Mouse (Mus musculus) limb, embryonic 14.5 days (tissue): ENCODE results near the gene Pde4dip. TPM values are rescaled to one million over a fixed set of nuclear protein-coding genes. Genes with fewer than 3 reads are reported as not detected.

Experiments used
- ATAC-seq: fragments of 200-750 bp; cut with Nextera tagmentation; 2 replicates; pipeline ENCODE4 v1.8.0; 2017; ENCODE audit warnings: low read depth, moderate number of reproducible peaks, moderate TSS enrichment; ENCODE audit not compliant: low FRiP score
- DNase-seq: peaks from one replicate; pipeline ENCODE4 v3.0.0-alpha.2; 2015; ENCODE audit warnings: low spot score
- H3K27ac ChIP-seq: fragments of 300-500 bp; sonication (generic); replicated peaks from 2 replicates; pipeline ENCODE4 v1.5.1; 2014; ENCODE audit warnings: low read depth, mild to moderate bottlenecking, low read length, moderate library complexity, mixed read lengths
- H3K27me3 ChIP-seq: fragments of 300-500 bp; sonication (generic); 2 replicates; pipeline ENCODE4 v1.6.1; 2014; ENCODE audit warnings: low read length, mixed read lengths; ENCODE audit not compliant: control insufficient read depth, insufficient read depth
- H3K36me3 ChIP-seq: fragments of 300-500 bp; sonication (generic); 2 replicates; pipeline ENCODE4 v1.6.1; 2014; ENCODE audit warnings: mild to moderate bottlenecking, low read length, moderate library complexity, mixed read lengths; ENCODE audit not compliant: control insufficient read depth, insufficient read depth
- H3K4me1 ChIP-seq: fragments of 300-500 bp; sonication (generic); 2 replicates; pipeline ENCODE4 v1.6.1; 2014; ENCODE audit warnings: antibody characterized with exemption, low read length, mixed read lengths; ENCODE audit not compliant: control insufficient read depth, insufficient read depth
- H3K4me2 ChIP-seq: fragments of 300-500 bp; sonication (generic); replicated peaks from 2 replicates; pipeline ENCODE4 v1.6.1; 2014; ENCODE audit warnings: low read depth, mild to moderate bottlenecking, low read length, moderate library complexity; ENCODE audit not compliant: severe bottlenecking
- H3K4me3 ChIP-seq: fragments of 300-500 bp; sonication (generic); replicated peaks from 2 replicates; pipeline ENCODE4 v1.5.1; 2014; ENCODE audit warnings: low read length
- H3K9ac ChIP-seq: fragments of 300-500 bp; sonication (generic); 2 replicates; pipeline ENCODE4 v1.6.1; 2014; ENCODE audit warnings: mild to moderate bottlenecking, low read depth, low read length, moderate library complexity; ENCODE audit not compliant: severe bottlenecking
- H3K9me3 ChIP-seq: fragments of 300-500 bp; sonication (generic); 2 replicates; pipeline ENCODE4 v1.6.1; 2016; ENCODE audit warnings: low read length; ENCODE audit not compliant: control insufficient read depth
- POLR2A ChIP-seq: fragments of 200-500 bp; IDR thresholded peaks from 2 replicates; pipeline ENCODE4 v1.8.0; 2012; ENCODE audit warnings: inconsistent platforms, mild to moderate bottlenecking, moderate library complexity, borderline replicate concordance; ENCODE audit not compliant: insufficient read depth, insufficient read length; ENCODE audit errors: extremely low read depth
- whole genome bisulfite sequencing: fragments of 180-500 bp; shearing (Covaris S2); extraction: QIAGEN DNeasy Blood & Tissue Kit; methylation state at CpG from one replicate; pipeline ENCODE4 v1.1.7; 2014; 5-methylcytosine and 5-hydroxymethylcytosine counted together
- polyA plus RNA-seq, 2 experiments: library from polyadenylated mRNA; depleted of rRNA in 1 of 2; stranded (reverse) in 1 of 2; unstranded in 1 of 2; fragments of >200 nt; fragmentation: Nextera tagmentation in 1 of 2; extraction: Ambion mirVana in 1 of 2; gene quantifications; 2 replicates each; pipeline versions ENCODE4 v1.2.1 to v1.2.3; 2012 to 2014

Gene Pde4dip
- polyA plus RNA-seq, 2 experiments = 33.3 to 38.5 TPM

GRCm38 (mm10) chr3:97802297-97802696, 86.2 kb downstream of the Pde4dip start:
- peak; percentile 26; the same call in 1 of the 2 replicates for ATAC-seq
- no peak for TF ChIP-seq POLR2A
- Histone ChIP-seq H3K9me3 (no peaks in the 10 kb centered on the region), H3K4me1 (0 out of 2 replicates have a peak, but pooled peaks cover 5% of the 10 kb centered on the region), H3K27ac (0 out of 2 replicates have a peak overlapping the region, but pooled peaks have one; percentile 1), H3K9ac (no peak overlapping the region), H3K4me2 (no peak overlapping the region), H3K27me3 (no peaks in the 10 kb centered on the region), H3K4me3 (no peak overlapping the region), H3K36me3 (no peaks in the 10 kb centered on the region)
- 68% methylated on average over 5 of the region's 5 CpGs for WGBS
- no peak for DNase-seq

DNA sequence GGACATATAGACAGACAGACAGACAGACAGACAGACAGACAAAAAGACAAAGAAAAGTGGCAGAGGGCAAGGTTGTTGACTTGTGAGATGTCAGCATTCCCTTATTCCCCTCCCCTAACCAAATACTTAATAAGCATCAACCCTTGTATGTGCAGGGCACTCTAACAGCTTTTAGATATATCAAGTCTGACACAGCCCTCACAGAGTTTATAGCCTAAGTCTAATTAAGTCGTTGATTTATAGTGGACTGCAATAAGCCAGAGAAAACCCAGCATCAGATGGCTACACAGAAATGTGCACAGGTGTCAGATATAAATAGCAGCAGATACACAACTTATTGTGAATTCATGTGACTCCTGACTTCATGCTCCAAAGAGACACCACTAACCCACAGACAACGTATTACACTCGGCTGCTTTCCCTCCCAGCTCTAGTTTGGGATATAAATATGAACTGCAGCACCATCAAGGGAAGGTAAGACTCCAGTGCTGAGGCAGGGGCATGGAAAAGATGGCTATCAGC, 87.3 kb downstream of the Pde4dip start:
- no peak for ATAC-seq
- Histone ChIP-seq H3K9me3 (no peaks in the 10 kb centered on the region), H3K9ac (no peak overlapping the region), H3K27ac (no peak overlapping the region), H3K4me2 (no peak overlapping the region), H3K36me3 (no peaks in the 10 kb centered on the region), H3K4me3 (no peak overlapping the region), H3K27me3 (no peaks in the 10 kb centered on the region), H3K4me1 (0 out of 2 replicates have a peak, but pooled peaks cover 5% of the 10 kb centered on the region)
- no peak for TF ChIP-seq POLR2A
- WGBS = 50% methylated on average over 3 of the region's 3 CpGs
- DNase-seq = no peak

- WGBS = 76% methylated on average over 5 of the region's 5 CpGs
- no peaks in the 10 kb centered on the region for H3K27me3 ChIP-seq
- H3K4me2 ChIP-seq = no peak overlapping the region
- DNase-seq (peak; percentile 38), ATAC-seq (peak; percentile 44; the same call in 1 of the 2 replicates)
- no peak overlapping the region for H3K4me3 ChIP-seq
- no peak for TF ChIP-seq POLR2A
- H3K9ac ChIP-seq = no peak overlapping the region
- no peaks in the 10 kb centered on the region for H3K36me3 ChIP-seq
- no peaks in the 10 kb centered on the region for H3K9me3 ChIP-seq
- no peak overlapping the region; the same call in 1 of the 2 replicates for H3K27ac ChIP-seq
- H3K4me1 ChIP-seq = 0 out of 2 replicates have a peak, but pooled peaks cover 5% of the 10 kb centered on the region
Measured at GRCm38 (mm10) chr3:97800657-97801056, 87.8 kb downstream of the Pde4dip start.

GRCm38 (mm10) chr3:97800004-97800403, 88.5 kb downstream of the Pde4dip start:
- Histone ChIP-seq H3K36me3 (no peaks in the 10 kb centered on the region), H3K27ac (no peak overlapping the region), H3K9me3 (no peaks in the 10 kb centered on the region), H3K4me3 (no peak overlapping the region), H3K4me1 (0 out of 2 replicates have a peak, but pooled peaks cover 5% of the 10 kb centered on the region), H3K27me3 (no peaks in the 10 kb centered on the region), H3K4me2 (no peak overlapping the region), H3K9ac (no peak overlapping the region)
- WGBS = 66% methylated on average over 3 of the region's 3 CpGs
- DNase-seq (no peak), ATAC-seq (no peak)
- no peak for TF ChIP-seq POLR2A

- DNase-seq (no peak), ATAC-seq (no peak)
- H3K27me3 ChIP-seq = no peaks in the 10 kb centered on the region
- no peaks in the 10 kb centered on the region for H3K36me3 ChIP-seq
- no peaks in the 10 kb centered on the region for H3K9me3 ChIP-seq
- no peak overlapping the region for H3K4me3 ChIP-seq
- 60% methylated on average over 3 of the region's 3 CpGs for WGBS
- H3K4me1 ChIP-seq = 0 out of 2 replicates have a peak, but pooled peaks cover 5% of the 10 kb centered on the region
- no peak for TF ChIP-seq POLR2A
- H3K4me2 ChIP-seq = no peak overlapping the region
- H3K9ac ChIP-seq = no peak overlapping the region
- H3K27ac ChIP-seq = no peak overlapping the region
Measured at GRCm38 (mm10) chr3:97799267-97799666, 89.2 kb downstream of the Pde4dip start.
